Mouse (Mus musculus): ENCODE results near the gene Cpa5. TPM values are rescaled to one million over a fixed set of nuclear protein-coding genes. Genes with fewer than 3 reads are reported as not detected.

Cpa5 gene
- total and polyA plus RNA-seq, 3 experiments, result not detected

DNA sequence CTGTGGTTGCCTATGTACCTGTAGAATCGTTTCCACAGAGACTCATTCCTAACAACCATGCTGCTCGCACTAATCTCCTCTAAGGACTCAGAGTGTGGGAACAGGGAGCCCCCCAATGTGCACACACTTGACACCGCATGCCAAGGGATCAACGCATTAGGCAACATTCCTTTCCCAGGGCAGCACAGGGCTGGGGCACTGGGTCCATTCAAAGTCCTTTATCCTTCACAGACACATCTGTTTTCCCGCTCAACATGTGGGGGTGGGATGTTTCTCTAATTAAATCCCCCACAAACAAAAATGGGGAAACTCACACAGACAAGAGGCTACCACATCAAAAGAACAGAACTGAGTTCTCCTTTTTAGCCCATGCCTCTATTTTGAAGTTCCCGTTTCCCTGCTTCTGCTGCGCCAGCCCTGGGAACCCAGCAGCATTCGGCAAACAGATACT, 5.7 kb downstream of the Cpa5 start:
- no peaks in the 10 kb centered on the region for H3K79me2 ChIP-seq (replicated peaks; ENCODE audit: control insufficient read depth, extremely low read depth, insufficient read depth, poor library complexity, severe bottlenecking)
- no peak overlapping the region for H3K9ac ChIP-seq (ENCODE audit: insufficient read depth, low read depth)
- H3K4me3 ChIP-seq (replicated peaks in 1 of 3; ENCODE audit: low read depth in 2 of 3, low read length in 2 of 3, poor library complexity in 1 of 3), result no peak overlapping the region
- dilution Hi-C loops (cut with MboI; ENCODE audit: extremely low pct_ligation_motif_present, extremely low pct_unique_long_range_greater_than_20kb, low sequenced_read_pairs), result no loop called here
- H3K27ac ChIP-seq (ENCODE audit: insufficient read depth, low read depth), result no peak overlapping the region
- in situ Hi-C loops (cut with MboI; ENCODE audit: low pct_ligation_motif_present, low pct_unique_long_range_greater_than_20kb, low sequenced_read_pairs), result no loop called here
- peaks cover 3% of the 10 kb centered on the region in 2 experiments; a peak in 2 of 4 replicates for H3K4me1 ChIP-seq (ENCODE audit: control insufficient read depth in 1 of 2, insufficient read depth in 2 of 2)
- H3K27me3 ChIP-seq (replicated peaks), result no peaks in the 10 kb centered on the region
- TF ChIP-seq MEF2A (IDR thresholded peaks at IDR 0.05; ENCODE audit: borderline replicate concordance, low read depth, low read length) (no peak), MAZ (IDR thresholded peaks at IDR 0.05; ENCODE audit: low read depth, low read length) (no peak), TBP (conservative IDR thresholded peaks at IDR 0.05; ENCODE audit: low read depth, low read length) (no peak), USF1 (IDR thresholded peaks at IDR 0.05; ENCODE audit: low read depth, low read length) (no peak), SMC3 (IDR thresholded peaks at IDR 0.05; ENCODE audit: low read depth, low read length) (no peak), ZNF384 (IDR thresholded peaks at IDR 0.05; ENCODE audit: low read depth, low read length) (no peak), UBTF (IDR thresholded peaks at IDR 0.05; ENCODE audit: low read depth, low read length) (no peak), CTCF (conservative IDR thresholded peaks at IDR 0.05 in 1 of 2, IDR thresholded peaks at IDR 0.05 in 1 of 2; ENCODE audit: low read depth in 2 of 2, low read length in 2 of 2) (no peak), IRF4 (IDR thresholded peaks at IDR 0.05; ENCODE audit: low read depth, low read length) (no peak), RAD21 (IDR thresholded peaks at IDR 0.05; ENCODE audit: low read depth, low read length) (no peak)
- peak overlapping the region; percentile 47; the same call in 1 of the 2 replicates for H3K4me2 ChIP-seq (ENCODE audit: insufficient read depth, low read depth, poor library complexity, severe bottlenecking)
- DNase-seq (ENCODE audit: extremely low read depth), result no peak
- H3K9me3 ChIP-seq (replicated peaks; ENCODE audit: low read length), result no peaks in the 10 kb centered on the region
- no peaks in the 10 kb centered on the region for H3K36me3 ChIP-seq (replicated peaks in 1 of 2; ENCODE audit: control insufficient read depth in 1 of 2, insufficient read depth in 1 of 2, low read length in 1 of 2)

- dilution Hi-C loops (cut with MboI; ENCODE audit: extremely low pct_ligation_motif_present, extremely low pct_unique_long_range_greater_than_20kb, low sequenced_read_pairs), result no loop called here
Measured at GRCm38 (mm10) chr6:30617020-30617958, 6.5 kb downstream of the Cpa5 start.

More at GRCm38 (mm10) chr6:30617020-30617958, 6.5 kb downstream of the Cpa5 start:
- Histone ChIP-seq H3K27me3 (replicated peaks) (no peaks in the 10 kb centered on the region), H3K4me1 (ENCODE audit: control insufficient read depth in 1 of 2, insufficient read depth in 2 of 2) (peaks cover 3% of the 10 kb centered on the region in 2 experiments; a peak in 2 of 4 replicates), H3K4me2 (ENCODE audit: insufficient read depth, low read depth, poor library complexity, severe bottlenecking) (peak overlapping the region; percentile 47; the same call in 1 of the 2 replicates), H3K27ac (ENCODE audit: insufficient read depth, low read depth) (no peak overlapping the region), H3K36me3 (replicated peaks in 1 of 2; ENCODE audit: control insufficient read depth in 1 of 2, insufficient read depth in 1 of 2, low read length in 1 of 2) (no peaks in the 10 kb centered on the region), H3K9ac (ENCODE audit: insufficient read depth, low read depth) (no peak overlapping the region), H3K79me2 (replicated peaks; ENCODE audit: control insufficient read depth, extremely low read depth, insufficient read depth, poor library complexity, severe bottlenecking) (no peaks in the 10 kb centered on the region), H3K9me3 (replicated peaks; ENCODE audit: low read length) (no peaks in the 10 kb centered on the region), H3K4me3 (replicated peaks in 1 of 3; ENCODE audit: low read depth in 2 of 3, low read length in 2 of 3, poor library complexity in 1 of 3) (no peak overlapping the region)
- TF ChIP-seq JUN (IDR thresholded peaks at IDR 0.05; ENCODE audit: insufficient read depth, low read depth, low read length), result no peak
- TF ChIP-seq POLR2AphosphoS2 (IDR thresholded peaks at IDR 0.05; ENCODE audit: low read depth, low read length), result no peak
- TF ChIP-seq NELFE (IDR thresholded peaks at IDR 0.05; ENCODE audit: low read depth, low read length), result no peak
- TF ChIP-seq JUND (conservative IDR thresholded peaks at IDR 0.05; ENCODE audit: low read depth, low read length), result no peak
- TF ChIP-seq CTCF (conservative IDR thresholded peaks at IDR 0.05 in 1 of 2, IDR thresholded peaks at IDR 0.05 in 1 of 2; ENCODE audit: low read depth in 2 of 2, low read length in 2 of 2), result no peak
- no peak for TF ChIP-seq POLR2A (IDR thresholded peaks at IDR 0.05; ENCODE audit: low read depth, low read length)
- no peak for TF ChIP-seq E2F4 (IDR thresholded peaks at IDR 0.05; ENCODE audit: insufficient replicate concordance, low read depth, low read length)
- in situ Hi-C loops (cut with MboI; ENCODE audit: low pct_ligation_motif_present, low pct_unique_long_range_greater_than_20kb, low sequenced_read_pairs), result no loop called here
- DNase-seq (ENCODE audit: extremely low read depth), result no peak
